Comparison of ENCODE assay signal across 9 mouse cellular contexts in the genomic region with DNA sequence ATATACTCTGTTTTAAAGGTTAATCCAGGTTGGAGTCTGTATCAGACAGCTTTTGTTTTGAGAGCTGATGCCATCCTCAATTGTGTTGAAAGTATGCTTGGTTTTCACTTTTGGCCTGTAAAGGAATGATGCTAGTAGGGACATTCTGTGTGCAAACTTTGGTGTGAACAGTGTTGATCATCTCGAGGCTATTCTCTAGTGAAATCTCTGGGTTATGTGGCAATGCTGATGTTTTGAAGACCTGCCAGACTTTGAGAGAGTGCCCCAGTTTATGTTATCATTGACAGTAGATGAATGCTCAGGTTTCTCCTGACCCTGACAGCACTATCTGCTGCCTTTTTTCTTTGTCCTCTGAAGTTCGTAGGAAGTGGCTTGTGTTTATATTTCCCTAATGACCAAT. TPM values are rescaled to one million over a fixed set of nuclear protein-coding genes. Genes with fewer than 3 reads are reported as not detected.
DNase-seq lines count a peak whose midpoint lies in the region; ATAC-seq and TF ChIP-seq lines count a peak whose summit lies in the region.
"Had no signal": no experiment of that assay in that cellular context is flagged by ENCODE, and none has a peak within 500 bp of the region (broad histone marks: within the 10 kb centered on the region; RNA-seq: fewer than 3 reads in every experiment).

No protein-coding gene starts in this region.

- no peak overlapping the region for H3K27ac ChIP-seq in gastrocnemius, adult 2 months
- no peak overlapping the region for H3K27ac ChIP-seq in CH12.LX (ENCODE audit: insufficient read depth, low read depth)
- no peak overlapping the region for H3K27ac ChIP-seq in forebrain, embryonic 15.5 days (replicated peaks)
- H3K27ac ChIP-seq in liver, embryonic 15.5 days (replicated peaks) = no peak overlapping the region

- in situ Hi-C loops in CH12.LX (cut with MboI; ENCODE audit: low pct_ligation_motif_present, low pct_unique_long_range_greater_than_20kb, low sequenced_read_pairs) = no loop called here

- TF ChIP-seq RAD21 in CH12.LX (IDR thresholded peaks at IDR 0.05; ENCODE audit: low read depth, low read length) = no peak

- no peak for TF ChIP-seq EP300 in CH12.LX (IDR thresholded peaks at IDR 0.05; ENCODE audit: low read length)

- WGBS in forebrain, embryonic 15.5 days = 66% methylated on average over 2 of the region's 2 CpGs
- 28% methylated on average over 2 of the region's 2 CpGs for WGBS in liver, embryonic 15.5 days (ENCODE audit: insufficient replicate concordance)

- no peak for TF ChIP-seq CTCF in gastrocnemius, adult 2 months (IDR thresholded peaks at IDR 0.05)
- TF ChIP-seq CTCF in CH12.LX (conservative IDR thresholded peaks at IDR 0.05 in 1 of 2, IDR thresholded peaks at IDR 0.05 in 1 of 2; ENCODE audit: low read depth in 2 of 2, low read length in 2 of 2) = no peak

- peaks cover 21% of the 10 kb centered on the region for H3K79me2 ChIP-seq in CH12.LX (replicated peaks; ENCODE audit: control insufficient read depth, extremely low read depth, insufficient read depth, poor library complexity, severe bottlenecking)

- H3K9ac ChIP-seq in CH12.LX (ENCODE audit: insufficient read depth, low read depth) = no peak overlapping the region; the same call in 1 of the 2 replicates
- H3K9ac ChIP-seq in forebrain, embryonic 15.5 days (replicated peaks) = peak overlapping the region; percentile 81; the same call in 1 of the 2 replicates
- H3K9ac ChIP-seq in liver, embryonic 15.5 days = no peak overlapping the region

- dilution Hi-C loops in CH12.LX (cut with MboI; ENCODE audit: extremely low pct_ligation_motif_present, extremely low pct_unique_long_range_greater_than_20kb, low sequenced_read_pairs) = no loop called here

- H3K4me3 ChIP-seq in gastrocnemius, adult 2 months = peak overlapping the region; percentile 92
- H3K4me3 ChIP-seq in CH12.LX (replicated peaks in 1 of 3; ENCODE audit: low read depth in 2 of 3, low read length in 2 of 3, poor library complexity in 1 of 3) = peak overlapping the region in 2 of 3 experiments; percentile 89 to 100
- H3K4me3 ChIP-seq in forebrain, embryonic 15.5 days = peak overlapping the region; percentile 80
- H3K4me3 ChIP-seq in liver, embryonic 15.5 days (replicated peaks) = peak overlapping the region; percentile 87

- DNase-seq in gastrocnemius, adult 2 months = no peak
- no peak for DNase-seq in gastrocnemius, adult 8-10 months (ENCODE audit: low spot score in 2 of 2)
- no peak for DNase-seq in CH12.LX (ENCODE audit: extremely low read depth)
- DNase-seq in right cerebral cortex, postnatal 10 days (ENCODE audit: low spot score in 2 of 2) = no peak
- DNase-seq in ovary, adult 18-20 months (ENCODE audit: low spot score) = no peak
- DNase-seq in left cerebral cortex, adult 11 months (ENCODE audit: low spot score) = no peak
- DNase-seq: lung, adult 2 months had no signal

- intact Hi-C loops in gastrocnemius, adult 2 months (cut with DNase I) = no loop called here

- H3K9me3 ChIP-seq in CH12.LX (replicated peaks; ENCODE audit: low read length) = no peaks in the 10 kb centered on the region
- no peaks in the 10 kb centered on the region for H3K9me3 ChIP-seq in forebrain, embryonic 15.5 days
- H3K9me3 ChIP-seq in liver, embryonic 15.5 days (replicated peaks) = no peaks in the 10 kb centered on the region

- H3K36me3 ChIP-seq in CH12.LX (replicated peaks in 1 of 2; ENCODE audit: control insufficient read depth in 1 of 2, insufficient read depth in 1 of 2, low read length in 1 of 2) = peaks cover 4 to 19% of the 10 kb centered on the region in 2 experiments
- H3K36me3 ChIP-seq in forebrain, embryonic 15.5 days = peaks cover 8% of the 10 kb centered on the region
- H3K36me3 ChIP-seq in liver, embryonic 15.5 days (replicated peaks) = peaks cover 11% of the 10 kb centered on the region

- H3K4me2 ChIP-seq in CH12.LX (ENCODE audit: insufficient read depth, low read depth, poor library complexity, severe bottlenecking) = peak overlapping the region; percentile 81
- peak overlapping the region; percentile 70 for H3K4me2 ChIP-seq in forebrain, embryonic 15.5 days (replicated peaks)
- peak overlapping the region; percentile 93 for H3K4me2 ChIP-seq in liver, embryonic 15.5 days

- no peaks in the 10 kb centered on the region for H3K27me3 ChIP-seq in CH12.LX (replicated peaks)
- H3K27me3 ChIP-seq in forebrain, embryonic 15.5 days = no peaks in the 10 kb centered on the region
- no peaks in the 10 kb centered on the region for H3K27me3 ChIP-seq in liver, embryonic 15.5 days

- H3K4me1 ChIP-seq in CH12.LX (ENCODE audit: control insufficient read depth in 1 of 2, insufficient read depth in 2 of 2) = peaks cover 4 to 26% of the 10 kb centered on the region in 2 experiments; a peak in 3 of 4 replicates
- H3K4me1 ChIP-seq in forebrain, embryonic 15.5 days = peaks cover 22% of the 10 kb centered on the region
- H3K4me1 ChIP-seq in liver, embryonic 15.5 days (replicated peaks) = peaks cover 64% of the 10 kb centered on the region

- no peak for TF ChIP-seq POLR2A in CH12.LX (IDR thresholded peaks at IDR 0.05; ENCODE audit: low read depth, low read length)

- ATAC-seq in forebrain, embryonic 15.5 days (replicated peaks) = no peak
- ATAC-seq in liver, embryonic 15.5 days (ENCODE audit: insufficient read depth) = no peak

TF ChIP-seq in CH12.LX, 34 proteins besides CTCF, POLR2A, EP300 and RAD21 (continues in another document):
- TF ChIP-seq BHLHE40 (IDR thresholded peaks at IDR 0.05; ENCODE audit: low read depth, low read length) (no peak), JUN (IDR thresholded peaks at IDR 0.05; ENCODE audit: insufficient read depth, low read depth, low read length) (no peak), CHD1 (IDR thresholded peaks at IDR 0.05; ENCODE audit: low read depth, low read length) (no peak), TBP (conservative IDR thresholded peaks at IDR 0.05; ENCODE audit: low read depth, low read length) (no peak), ETS1 (conservative IDR thresholded peaks at IDR 0.05; ENCODE audit: low read depth, low read length) (no peak), NRF1 (IDR thresholded peaks at IDR 0.05; ENCODE audit: low read depth, low read length) (no peak), SMC3 (IDR thresholded peaks at IDR 0.05; ENCODE audit: low read depth, low read length) (no peak), MXI1 (IDR thresholded peaks at IDR 0.05; ENCODE audit: low read depth, low read length) (no peak), ZNF384 (IDR thresholded peaks at IDR 0.05; ENCODE audit: low read depth, low read length) (no peak), MYC (IDR thresholded peaks at IDR 0.05; ENCODE audit: low read depth, low read length) (no peak), USF2 (conservative IDR thresholded peaks at IDR 0.05; ENCODE audit: low read depth, low read length) (no peak), TCF12 (IDR thresholded peaks at IDR 0.05; ENCODE audit: low read depth, low read length) (no peak), ZC3H11A (IDR thresholded peaks at IDR 0.05; ENCODE audit: low read depth, low read length) (no peak), CHD2 (IDR thresholded peaks at IDR 0.05; ENCODE audit: low read length) (no peak), HCFC1 (IDR thresholded peaks at IDR 0.05; ENCODE audit: low read depth, low read length) (no peak), MEF2A (IDR thresholded peaks at IDR 0.05; ENCODE audit: borderline replicate concordance, low read depth, low read length) (no peak)

RNA-seq across cellular contexts. Expression of gene Fam161b, which starts 1.2 kb away (rescaled TPM):
- 1 to 10 TPM in 1 of 2 experiments, under 1 TPM in 1; 0.82 to 1.3 TPM for total RNA-seq in gastrocnemius, adult 2 months (2021)
- under 1 TPM; 0.43 to 0.96 (median 0.74) TPM for total RNA-seq in gastrocnemius, adult 8-10 months (2022)
- total RNA-seq in CH12.LX (2012; rRNA removed) = 0.98 and 1.0 TPM in 2 replicates
- 0.38 and 0.87 TPM in 2 replicates for total RNA-seq in CH12.LX (2014; rRNA removed)
- polyA plus RNA-seq in CH12.LX (2012; ENCODE audit: insufficient read length, low read depth) = 0.80 and 1.00 TPM in 2 replicates
- polyA plus RNA-seq in forebrain, embryonic 15.5 days (2015; fragmentation: Nextera tagmentation; extraction: Ambion mirVana) = 14.8 and 16.1 TPM in 2 replicates
- polyA plus RNA-seq in liver, embryonic 15.5 days (2015; fragmentation: Nextera tagmentation; extraction: Ambion mirVana) = 1.0 and 1.4 TPM in 2 replicates

RNA-seq across cellular contexts. Expression of gene Coq6, which starts 1.4 kb away (rescaled TPM):
- 10 to 100 TPM; 20.0 to 31.0 TPM for total RNA-seq in gastrocnemius, adult 2 months (2021)
- 10 to 100 TPM; 19.8 to 26.7 (median 23.8) TPM for total RNA-seq in gastrocnemius, adult 8-10 months (2022)
- total RNA-seq in CH12.LX (2012; rRNA removed) = 35.0 and 37.8 TPM in 2 replicates
- total RNA-seq in CH12.LX (2014; rRNA removed) = 31.9 and 37.9 TPM in 2 replicates
- 23.6 and 35.5 TPM in 2 replicates for polyA plus RNA-seq in CH12.LX (2012; ENCODE audit: insufficient read length, low read depth)
- polyA plus RNA-seq in forebrain, embryonic 15.5 days (2015; fragmentation: Nextera tagmentation; extraction: Ambion mirVana) = 41.6 and 50.3 TPM in 2 replicates
- 24.7 and 25.5 TPM in 2 replicates for polyA plus RNA-seq in liver, embryonic 15.5 days (2015; fragmentation: Nextera tagmentation; extraction: Ambion mirVana)

RNA-seq across cellular contexts. Expression of gene Entpd5, which starts 46.0 kb away (rescaled TPM):
- total RNA-seq in gastrocnemius, adult 2 months (2021) = 10 to 100 TPM; 12.2 to 14.4 TPM
- total RNA-seq in gastrocnemius, adult 8-10 months (2022) = 10 to 100 TPM; 13.0 to 18.2 (median 13.9) TPM
- total RNA-seq in CH12.LX (2012; rRNA removed) (5.2 and 5.7 TPM in 2 replicates), CH12.LX (2014; rRNA removed) (5.3 and 5.8 TPM in 2 replicates)
- 4.2 and 6.0 TPM in 2 replicates for polyA plus RNA-seq in CH12.LX (2012; ENCODE audit: insufficient read length, low read depth)
- polyA plus RNA-seq in forebrain, embryonic 15.5 days (2015; fragmentation: Nextera tagmentation; extraction: Ambion mirVana) = 10.5 and 11.7 TPM in 2 replicates
- polyA plus RNA-seq in liver, embryonic 15.5 days (2015; fragmentation: Nextera tagmentation; extraction: Ambion mirVana) = 13.7 and 14.6 TPM in 2 replicates

RNA-seq across cellular contexts. Expression of gene Bbof1, which starts 46.0 kb away (rescaled TPM):
- total RNA-seq in gastrocnemius, adult 2 months (2021) = 1 to 10 TPM; 1.0 to 1.6 TPM
- total RNA-seq in gastrocnemius, adult 8-10 months (2022) = 1 to 10 TPM; 1.2 to 2.5 (median 1.3) TPM
- total RNA-seq in CH12.LX (2012; rRNA removed) = 0.29 and 0.34 TPM in 2 replicates
- 0.24 and 0.46 TPM in 2 replicates for total RNA-seq in CH12.LX (2014; rRNA removed)
- polyA plus RNA-seq in CH12.LX (2012; ENCODE audit: insufficient read length, low read depth) = 0.20 and 0.41 TPM in 2 replicates
- 3.2 and 3.8 TPM in 2 replicates for polyA plus RNA-seq in forebrain, embryonic 15.5 days (2015; fragmentation: Nextera tagmentation; extraction: Ambion mirVana)
- polyA plus RNA-seq in liver, embryonic 15.5 days (2015; fragmentation: Nextera tagmentation; extraction: Ambion mirVana) = 0.21 and 0.26 TPM in 2 replicates

RNA-seq across cellular contexts. Expression of gene Zfp410, which starts 46.2 kb away (rescaled TPM):
- 10 to 100 TPM; 21.2 to 24.9 TPM for total RNA-seq in gastrocnemius, adult 2 months (2021)
- total RNA-seq in gastrocnemius, adult 8-10 months (2022) = 10 to 100 TPM; 14.2 to 18.3 (median 16.2) TPM
- 33.5 and 42.8 TPM in 2 replicates for total RNA-seq in CH12.LX (2012; rRNA removed)
- total RNA-seq in CH12.LX (2014; rRNA removed) = 53.7 and 57.4 TPM in 2 replicates
- 42.4 and 42.9 TPM in 2 replicates for polyA plus RNA-seq in CH12.LX (2012; ENCODE audit: insufficient read length, low read depth)
- polyA plus RNA-seq in forebrain, embryonic 15.5 days (2015; fragmentation: Nextera tagmentation; extraction: Ambion mirVana) = 92.8 and 96.0 TPM in 2 replicates
- polyA plus RNA-seq in liver, embryonic 15.5 days (2015; fragmentation: Nextera tagmentation; extraction: Ambion mirVana) = 35.4 and 38.4 TPM in 2 replicates
